Mouse (Mus musculus) hindbrain, embryonic 16.5 days (tissue): ENCODE data around the gene Dtymk. TPM values are rescaled to one million over a fixed set of nuclear protein-coding genes. Genes with fewer than 3 reads are reported as not detected.
"Not testable (repeated sequence)": the region's sequence is repeated elsewhere in the genome, so short reads cannot be mapped to it uniquely, and the experiment has no call there.

Experiments used
- ATAC-seq: fragments of 200-750 bp; cut with Nextera tagmentation; 2 replicates; pipeline ENCODE4 v1.8.0; 2017; ENCODE audit warnings: moderate TSS enrichment, moderate library complexity
- H3K27ac ChIP-seq: fragments of 300-500 bp; sonication (generic); 2 replicates; pipeline ENCODE4 v1.5.1; 2014; ENCODE audit warnings: low read depth, mild to moderate bottlenecking, control low read depth, low read length, moderate library complexity
- H3K27me3 ChIP-seq: fragments of 300-500 bp; sonication (generic); replicated peaks from 2 replicates; pipeline ENCODE4 v1.6.1; 2014; ENCODE audit warnings: low read length; ENCODE audit not compliant: control insufficient read depth, insufficient read depth
- H3K36me3 ChIP-seq: fragments of 300-500 bp; sonication (generic); 2 replicates; pipeline ENCODE4 v1.6.1; 2014; ENCODE audit warnings: mild to moderate bottlenecking, low read length, moderate library complexity, mixed read lengths; ENCODE audit not compliant: control insufficient read depth, insufficient read depth
- H3K4me1 ChIP-seq: fragments of 300-500 bp; sonication (generic); 2 replicates; pipeline ENCODE4 v1.6.1; 2014; ENCODE audit warnings: low read depth, low read length; ENCODE audit not compliant: control insufficient read depth, insufficient read depth
- H3K4me2 ChIP-seq: fragments of 300-500 bp; sonication (generic); 2 replicates; pipeline ENCODE4 v1.6.1; 2014; ENCODE audit warnings: mild to moderate bottlenecking, low read length, control low read depth, moderate library complexity
- H3K4me3 ChIP-seq: fragments of 300-500 bp; sonication (generic); 2 replicates; pipeline ENCODE4 v1.5.1; 2014; ENCODE audit warnings: mild to moderate bottlenecking, low read length, control low read depth, moderate library complexity
- H3K9ac ChIP-seq: fragments of 300-500 bp; sonication (generic); 2 replicates; pipeline ENCODE4 v1.6.1; 2014; ENCODE audit warnings: low read depth, mild to moderate bottlenecking, control low read depth, low read length, moderate library complexity
- H3K9me3 ChIP-seq: fragments of 300-500 bp; sonication (generic); 2 replicates; pipeline ENCODE4 v1.6.1; 2014; ENCODE audit warnings: mild to moderate bottlenecking, low read length, moderate library complexity; ENCODE audit not compliant: control insufficient read depth
- WGBS: fragments of 180-500 bp; shearing (Covaris S2); extraction: QIAGEN DNeasy Blood & Tissue Kit; methylation state at CpG from one replicate; pipeline ENCODE4 v1.1.7; 2014; 5-methylcytosine and 5-hydroxymethylcytosine counted together
- polyA plus RNA-seq: library from polyadenylated mRNA; unstranded; fragments of >200 nt; fragmentation: Nextera tagmentation; extraction: Ambion mirVana; gene quantifications from 2 replicates; pipeline ENCODE4 v1.2.1, GENCODE M21; 2015

Dtymk gene
- polyA plus RNA-seq, 1 experiment from 2014 or later: 134 TPM

DNA sequence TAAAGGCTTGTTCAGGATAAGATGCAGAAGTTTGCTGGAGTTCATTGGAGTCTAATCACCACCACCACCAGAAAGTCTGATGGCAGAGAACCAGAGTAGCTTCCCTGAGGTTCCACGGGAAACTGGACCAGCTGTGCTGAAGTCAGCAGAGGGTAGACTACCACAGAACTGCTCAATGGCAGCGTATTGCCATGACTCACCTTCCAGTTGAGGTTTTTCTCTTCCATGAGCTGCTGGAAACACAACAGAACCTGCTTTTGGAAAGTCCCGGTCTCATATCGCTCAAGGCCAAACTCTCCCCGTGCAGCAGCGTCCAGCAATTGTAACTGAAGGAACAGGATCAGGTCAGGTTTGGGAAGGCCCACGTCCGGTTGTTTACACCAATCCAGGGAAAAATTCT is 7.2 kb downstream of the Dtymk start:
- H3K27me3 ChIP-seq: no peaks in the 10 kb centered on the region
- ATAC-seq: no peak
- H3K4me1 ChIP-seq: no peaks in the 10 kb centered on the region
- H3K9me3 ChIP-seq: no peaks in the 10 kb centered on the region
- 95% methylated on average over 8 of the region's 8 CpGs for WGBS
- H3K4me3 ChIP-seq: no peak overlapping the region
- no peak overlapping the region for H3K9ac ChIP-seq
- H3K36me3 ChIP-seq: peaks cover 28% of the 10 kb centered on the region
- no peak overlapping the region for H3K27ac ChIP-seq
- no peak overlapping the region for H3K4me2 ChIP-seq

- no peak for ATAC-seq
- H3K36me3 ChIP-seq: peaks cover 52% of the 10 kb centered on the region
- no peak overlapping the region for H3K9ac ChIP-seq
- H3K4me1 ChIP-seq: no peaks in the 10 kb centered on the region
- H3K9me3 ChIP-seq: no peaks in the 10 kb centered on the region
- H3K4me2 ChIP-seq: no peak overlapping the region
- no peaks in the 10 kb centered on the region for H3K27me3 ChIP-seq
- WGBS: 86% methylated on average over 2 of the region's 2 CpGs
- no peak overlapping the region for H3K27ac ChIP-seq
- no peak overlapping the region for H3K4me3 ChIP-seq
Measured at GRCm38 (mm10) chr1:93786912-93787311, 14.8 kb downstream of the Dtymk start.

DNA sequence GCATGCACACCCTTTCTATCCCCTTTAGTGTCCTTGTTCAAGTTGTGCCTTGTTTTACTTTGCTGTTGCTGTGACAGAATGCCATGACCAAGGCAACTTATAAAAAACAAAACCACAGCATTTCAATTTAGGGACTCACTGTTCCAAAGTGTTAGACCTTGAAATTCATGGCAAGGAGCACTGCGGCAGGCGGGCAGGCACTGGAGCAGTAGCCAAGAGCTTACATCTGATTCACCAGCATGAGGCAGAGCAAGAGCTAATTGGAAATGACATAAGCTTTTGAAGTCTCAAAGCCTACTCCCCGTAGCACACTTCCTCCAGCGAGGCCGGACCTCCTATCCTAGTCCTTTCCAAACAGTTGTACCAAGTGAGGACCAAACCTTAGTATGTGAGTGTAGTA is 25.0 kb downstream of the Dtymk start:
- ATAC-seq: no peak
- Histone ChIP-seq H3K4me3 (no peak overlapping the region), H3K36me3 (peaks cover 54% of the 10 kb centered on the region), H3K4me2 (no peak overlapping the region), H3K4me1 (no peaks in the 10 kb centered on the region), H3K27ac (no peak overlapping the region), H3K27me3 (no peaks in the 10 kb centered on the region), H3K9me3 (no peaks in the 10 kb centered on the region), H3K9ac (no peak overlapping the region)
- WGBS: 92% methylated on average over 5 of the region's 5 CpGs

DNA sequence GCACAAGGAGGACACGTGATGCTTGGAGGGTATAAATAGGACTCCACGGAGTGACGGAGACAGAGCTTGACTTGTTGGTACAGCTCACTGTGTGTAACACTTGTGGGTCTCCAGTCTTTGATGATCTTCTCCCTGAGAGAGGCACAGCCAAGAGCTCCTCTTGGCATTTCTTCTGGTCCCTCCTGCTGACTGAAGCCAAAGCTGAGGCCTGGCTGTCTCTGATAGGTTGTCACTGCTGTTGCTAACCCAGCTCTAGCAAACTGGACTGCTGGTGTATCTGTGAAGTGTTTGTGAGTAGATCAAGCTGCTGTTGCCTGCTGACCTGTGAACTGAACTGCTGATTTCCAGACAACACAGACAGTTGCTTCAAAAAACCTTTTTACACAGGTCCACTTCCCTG is 31.8 kb downstream of the Dtymk start:
- no peak overlapping the region for H3K27ac ChIP-seq
- ATAC-seq: no peak
- H3K27me3 ChIP-seq: no peaks in the 10 kb centered on the region
- no peaks in the 10 kb centered on the region for H3K9me3 ChIP-seq
- no peaks in the 10 kb centered on the region for H3K4me1 ChIP-seq
- WGBS: 97% methylated on average over 3 of the region's 3 CpGs
- no peak overlapping the region for H3K9ac ChIP-seq
- peaks cover 14% of the 10 kb centered on the region for H3K36me3 ChIP-seq
- H3K4me2 ChIP-seq: no peak overlapping the region
- H3K4me3 ChIP-seq: no peak overlapping the region

DNA sequence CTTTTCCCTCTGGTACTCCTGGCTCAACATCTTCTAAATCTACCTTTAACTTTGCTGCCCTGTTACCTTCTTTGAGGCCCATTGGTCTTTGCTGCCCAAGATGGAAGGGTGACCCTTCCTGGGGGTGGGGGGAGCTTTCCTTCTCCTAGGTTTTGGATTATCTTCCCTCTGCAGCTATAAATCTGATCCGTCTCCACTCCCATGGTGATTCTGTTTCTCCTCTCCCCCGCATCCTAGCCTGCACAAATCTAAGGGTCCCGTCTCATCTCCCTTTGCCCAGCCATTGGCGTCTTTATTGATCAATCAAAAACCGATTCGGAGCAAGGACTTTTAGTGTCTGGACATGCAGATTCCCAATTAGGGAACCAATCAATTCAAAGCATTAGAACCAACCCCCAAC is 34.1 kb downstream of the Dtymk start:
- Histone ChIP-seq H3K4me3 (no peak overlapping the region), H3K27ac (no peak overlapping the region), H3K4me2 (no peak overlapping the region), H3K9ac (no peak overlapping the region), H3K9me3 (no peaks in the 10 kb centered on the region), H3K4me1 (no peaks in the 10 kb centered on the region), H3K27me3 (no peaks in the 10 kb centered on the region), H3K36me3 (no peaks in the 10 kb centered on the region; the same call in 1 of the 2 replicates)
- WGBS: 94% methylated on average over 6 of the region's 6 CpGs
- no peak for ATAC-seq

DNA sequence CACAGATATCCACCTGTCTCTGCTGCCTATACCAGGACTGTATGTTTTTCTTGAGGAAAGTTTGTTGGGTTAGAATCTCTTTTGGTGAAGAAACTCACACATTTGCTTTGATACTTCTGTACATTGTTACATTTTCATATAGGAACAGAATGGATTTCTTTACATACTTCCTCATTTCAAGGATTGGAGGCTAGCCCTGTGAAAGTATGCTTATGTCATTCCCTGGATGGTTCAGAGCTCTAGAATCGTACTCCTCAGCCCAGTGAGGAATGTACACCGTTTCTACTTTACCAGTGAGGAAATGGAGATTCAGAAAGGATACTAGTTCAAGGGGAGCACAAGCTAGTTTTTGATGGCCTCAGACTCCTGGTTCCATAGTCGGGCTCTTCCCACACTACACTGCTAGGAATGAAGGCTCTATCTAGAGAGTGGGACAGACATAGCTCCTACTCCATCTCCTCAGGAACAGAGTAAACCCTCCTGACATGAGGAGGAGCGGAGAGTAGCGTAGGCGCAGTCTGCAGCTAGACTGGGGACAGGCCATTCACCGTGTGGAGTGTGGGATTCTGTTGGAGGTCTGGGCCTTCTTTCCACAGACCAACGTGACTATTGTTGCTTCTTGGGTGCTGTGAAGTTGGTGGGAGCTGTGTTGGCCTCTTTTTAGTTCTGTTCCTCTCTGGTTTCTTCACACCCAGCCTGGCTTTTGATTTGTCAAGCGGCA is 36.7 kb downstream of the Dtymk start:
- H3K4me1 ChIP-seq: no peaks in the 10 kb centered on the region
- no peak overlapping the region for H3K27ac ChIP-seq
- H3K9ac ChIP-seq: no peak overlapping the region
- no peak overlapping the region for H3K4me2 ChIP-seq
- ATAC-seq: no peak
- no peak overlapping the region for H3K4me3 ChIP-seq
- no peaks in the 10 kb centered on the region for H3K9me3 ChIP-seq
- no peaks in the 10 kb centered on the region for H3K27me3 ChIP-seq
- H3K36me3 ChIP-seq: no peaks in the 10 kb centered on the region; the same call in 1 of the 2 replicates
- WGBS: 95% methylated on average over 9 of the region's 9 CpGs

- ATAC-seq, H3K4me3 ChIP-seq, H3K4me2 ChIP-seq, H3K27me3 ChIP-seq, H3K27ac ChIP-seq, H3K9me3 ChIP-seq, H3K36me3 ChIP-seq, H3K4me1 ChIP-seq, H3K9ac ChIP-seq: not testable (repeated sequence)
- 92% methylated on average over 3 of the region's 3 CpGs for WGBS
Measured at GRCm38 (mm10) chr1:93763531-93763930, 38.2 kb downstream of the Dtymk start.

DNA sequence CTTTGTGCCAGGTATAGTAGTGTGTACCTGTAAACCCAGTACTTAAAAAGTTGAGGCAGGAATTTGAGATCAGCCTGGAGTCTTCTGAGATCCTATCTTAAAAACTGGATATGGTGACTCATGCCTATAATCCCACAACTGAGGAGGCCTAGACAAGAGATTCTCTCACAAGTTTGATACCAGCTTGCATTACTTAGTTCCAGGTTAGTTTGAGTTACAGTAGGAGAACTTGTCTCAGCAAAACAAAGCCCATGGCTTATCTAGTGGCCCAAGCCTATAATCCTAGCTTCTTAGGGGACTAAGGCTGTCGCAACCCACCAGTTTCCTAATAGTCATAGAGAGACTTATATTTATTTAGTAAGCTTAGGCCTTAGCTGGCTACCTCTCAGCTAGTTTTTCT is 41.7 kb downstream of the Dtymk start:
- no peak overlapping the region for H3K9ac ChIP-seq
- no peak overlapping the region for H3K4me2 ChIP-seq
- no peak overlapping the region for H3K4me3 ChIP-seq
- H3K27ac ChIP-seq: no peak overlapping the region
- H3K27me3 ChIP-seq: no peaks in the 10 kb centered on the region
- H3K36me3 ChIP-seq: no peaks in the 10 kb centered on the region
- no peaks in the 10 kb centered on the region for H3K9me3 ChIP-seq
- no peak for ATAC-seq
- 92% methylated on average over 1 of the region's 1 CpGs for WGBS
- H3K4me1 ChIP-seq: peaks cover 15% of the 10 kb centered on the region

DNA sequence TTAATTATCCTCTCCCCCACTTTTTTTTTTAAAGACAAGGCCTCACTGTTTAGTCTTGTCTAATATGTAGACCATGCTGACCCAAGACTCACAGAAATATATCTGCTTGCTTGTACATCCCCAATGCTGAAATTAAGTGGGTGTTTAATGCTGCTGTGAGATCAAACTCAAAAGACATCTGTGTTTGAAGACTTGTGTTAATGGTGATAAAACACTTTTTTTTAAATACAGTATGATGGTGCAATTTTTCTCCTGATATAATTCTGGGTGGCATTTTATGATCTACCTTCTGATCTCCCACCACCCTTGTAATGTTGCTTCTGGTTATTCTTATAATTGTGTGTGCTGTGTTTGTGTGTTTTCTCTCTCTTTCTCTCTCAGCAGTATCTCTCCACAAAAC is 45.6 kb downstream of the Dtymk start:
- Histone ChIP-seq H3K9me3 (no peaks in the 10 kb centered on the region), H3K4me1 (peaks cover 24% of the 10 kb centered on the region), H3K9ac (no peak overlapping the region), H3K4me2 (peak overlapping the region; percentile 66), H3K27me3 (no peaks in the 10 kb centered on the region), H3K36me3 (no peaks in the 10 kb centered on the region), H3K4me3 (no peak overlapping the region), H3K27ac (no peak overlapping the region)
- no peak for ATAC-seq

- H3K9me3 ChIP-seq: no peaks in the 10 kb centered on the region
- H3K9ac ChIP-seq: peak overlapping the region; percentile 92
- H3K4me1 ChIP-seq: peaks cover 24% of the 10 kb centered on the region
- 29% methylated on average over 7 of the region's 7 CpGs for WGBS
- H3K36me3 ChIP-seq: no peaks in the 10 kb centered on the region
- no peak for ATAC-seq
- no peaks in the 10 kb centered on the region for H3K27me3 ChIP-seq
- H3K27ac ChIP-seq: no peak overlapping the region
- peak overlapping the region; percentile 98 for H3K4me3 ChIP-seq
- H3K4me2 ChIP-seq: peak overlapping the region; percentile 66
Measured at GRCm38 (mm10) chr1:93755618-93756017, 46.1 kb downstream of the Dtymk start.
